Mouse (Mus musculus): Measurements from ENCODE around the gene Igsf8.

The Igsf8 gene

DNA sequence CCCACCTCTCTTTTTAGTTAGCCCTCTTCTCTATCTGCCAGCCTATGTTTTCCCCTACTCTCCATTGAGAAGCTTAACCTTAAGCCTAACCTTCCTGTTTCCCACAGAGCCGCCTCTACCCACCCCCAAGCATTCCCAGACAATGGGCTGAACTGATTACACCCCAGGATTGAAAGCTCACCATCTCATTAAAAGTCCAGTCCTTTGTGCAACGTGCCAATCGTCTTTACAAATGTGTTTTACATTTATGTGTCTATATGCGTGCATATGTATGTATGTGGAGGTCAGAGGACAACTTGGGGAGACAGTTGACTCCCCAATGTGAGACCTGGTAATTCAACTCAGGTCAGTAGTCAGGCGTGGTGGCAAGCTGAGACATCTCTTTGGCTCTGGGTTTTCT lies 61.9 kb downstream of the Igsf8 start:
- no peak for DNase-seq (ENCODE audit: low spot score)

DNA sequence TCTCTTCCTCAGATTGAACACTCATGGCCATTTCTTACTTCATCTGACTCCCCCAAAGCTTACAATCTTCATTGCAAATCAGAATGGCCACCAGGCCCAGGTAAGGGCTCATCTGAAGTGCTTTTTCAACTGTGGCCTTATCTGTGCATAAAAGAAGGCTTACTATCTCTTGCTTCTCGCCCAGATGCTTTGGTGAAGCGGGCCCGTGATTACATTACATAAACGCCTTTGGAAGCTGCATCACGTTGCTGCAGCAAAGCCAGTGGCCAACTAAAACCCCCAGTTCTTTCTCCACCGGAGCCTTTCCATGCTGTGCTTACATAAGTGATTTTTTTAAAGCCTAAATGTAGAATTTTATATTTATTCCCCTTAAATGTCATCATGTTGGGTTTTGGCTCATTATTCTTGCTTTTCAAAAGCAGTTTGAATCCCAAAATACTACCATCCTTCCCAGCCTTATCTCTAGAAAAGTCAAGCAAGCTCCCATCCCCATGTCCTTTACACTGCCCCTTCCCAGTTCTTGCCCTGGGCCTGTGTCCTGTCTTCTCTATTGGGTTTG lies 62.4 kb downstream of the Igsf8 start:
- no peak for DNase-seq (ENCODE audit: low spot score)

DNA sequence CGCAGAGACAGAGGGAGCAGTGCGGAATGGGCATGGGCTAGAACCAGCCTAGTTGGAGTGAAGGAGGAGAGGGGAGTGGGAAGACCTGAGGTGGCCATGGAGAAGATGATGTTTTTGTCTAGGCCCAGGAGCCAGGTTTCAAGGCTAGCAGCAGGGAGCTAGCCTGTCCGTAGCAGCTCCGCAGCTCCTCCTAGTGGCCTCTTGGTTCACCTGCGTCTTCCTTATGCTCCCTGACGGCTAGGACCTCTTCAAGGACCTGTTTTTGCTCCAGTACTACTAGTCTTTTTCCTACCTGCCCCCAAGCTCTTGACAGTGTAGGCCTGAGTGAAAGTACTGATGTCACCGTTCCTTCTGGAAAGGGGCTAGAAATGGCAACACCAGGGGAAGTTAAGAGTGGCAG lies 63.3 kb downstream of the Igsf8 start:
- DNase-seq (ENCODE audit: low spot score) = peak; percentile 81

DNA sequence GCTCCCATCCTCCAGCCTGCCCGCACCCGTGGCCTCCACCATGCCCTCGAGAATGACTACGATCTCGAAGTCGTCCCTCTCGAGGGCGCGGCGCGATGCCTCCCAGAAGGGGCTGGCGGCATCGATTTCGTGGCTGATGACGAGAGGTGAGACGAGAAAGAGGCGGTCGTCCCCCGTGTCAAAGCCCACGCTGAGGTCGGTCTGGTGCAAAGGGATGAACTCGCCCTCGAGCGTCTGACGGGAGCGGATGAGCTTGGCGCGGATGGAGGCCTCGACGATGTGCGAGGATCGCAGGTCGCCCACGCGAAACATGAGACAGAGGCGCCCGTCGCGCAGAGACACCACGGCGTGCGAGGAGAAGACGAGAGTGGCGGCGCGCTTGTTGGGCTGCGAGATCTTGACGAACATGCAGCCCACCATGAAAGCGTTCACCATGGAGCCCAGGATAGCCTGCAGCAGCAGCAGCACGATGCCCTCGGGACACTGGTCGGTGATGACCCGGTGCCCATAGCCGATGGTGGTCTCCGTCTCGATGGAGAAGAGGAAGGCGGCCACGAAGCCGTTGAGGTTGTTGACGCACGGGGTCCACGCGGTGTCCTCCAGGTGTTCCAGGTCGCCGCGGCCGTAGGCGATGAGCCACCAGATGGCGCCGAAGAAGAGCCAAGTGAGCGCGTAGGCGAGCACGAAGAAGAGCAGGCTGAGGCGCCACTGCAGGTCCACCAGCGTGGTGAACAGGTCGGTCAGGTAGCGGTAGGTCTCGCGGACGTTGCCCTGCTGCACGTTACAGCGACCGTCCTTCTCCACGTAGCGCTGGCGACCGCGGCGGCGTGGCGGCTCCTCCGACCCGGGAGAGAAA lies 64.5 kb downstream of the Igsf8 start:
- peak; percentile 73 for DNase-seq (ENCODE audit: low spot score)

DNA sequence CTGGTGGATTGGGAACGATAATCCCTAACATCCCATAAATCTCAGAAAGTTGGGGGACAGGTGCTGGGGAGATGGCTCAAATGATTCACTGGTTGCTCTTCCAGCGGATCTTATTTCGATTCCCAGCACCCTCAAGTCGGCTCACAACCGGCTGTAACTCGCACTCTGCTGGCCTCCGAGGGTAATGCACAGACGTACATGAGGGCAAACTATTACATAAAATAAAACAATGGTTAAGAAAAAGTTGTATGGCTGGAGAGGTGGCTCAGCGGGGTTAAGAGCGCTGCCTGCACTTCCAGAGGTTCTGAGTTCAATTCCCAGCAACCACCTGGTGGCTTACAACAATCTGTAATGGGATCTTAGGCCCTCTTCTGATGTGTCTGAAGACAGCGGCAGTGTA lies 65.2 kb downstream of the Igsf8 start:
- no peak for DNase-seq (ENCODE audit: low spot score)

DNA sequence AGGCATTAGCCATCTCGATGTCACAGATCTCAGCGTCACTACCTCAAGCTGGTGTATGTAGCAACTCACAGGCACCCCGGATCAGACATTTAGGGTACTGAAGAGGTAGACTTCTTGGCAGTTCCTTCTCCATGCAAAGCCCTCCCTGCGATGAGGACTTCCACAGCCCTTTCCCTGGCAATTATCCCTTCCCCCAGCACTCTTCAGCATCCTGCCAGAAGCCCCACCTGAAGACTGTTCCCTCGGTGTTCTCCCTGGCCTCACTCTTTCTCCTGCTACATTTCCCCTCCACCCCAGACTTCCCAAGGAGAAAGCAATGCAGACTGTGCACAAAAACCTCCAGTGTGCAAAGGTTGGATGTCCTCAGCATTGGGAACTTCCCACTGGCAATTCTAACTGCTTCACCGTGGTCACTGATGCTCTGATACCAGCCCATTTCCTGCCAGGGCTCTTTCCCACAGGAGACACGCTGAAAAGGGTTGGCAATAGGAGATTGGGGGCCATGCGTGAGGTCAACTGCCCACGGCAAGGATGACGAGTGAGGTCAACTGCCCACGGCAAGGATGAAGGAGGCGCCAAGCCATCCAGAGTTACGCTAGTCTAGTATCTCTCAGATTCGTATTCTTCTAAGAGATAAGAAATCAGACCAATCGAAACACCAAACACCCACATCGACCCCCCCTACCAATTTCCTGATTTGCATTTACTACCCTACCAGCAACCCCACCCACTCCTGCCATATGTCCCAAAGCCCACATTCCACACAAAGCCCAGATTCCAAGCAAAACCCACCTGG lies 66.0 kb downstream of the Igsf8 start:
- DNase-seq (ENCODE audit: low spot score) = no peak

DNA sequence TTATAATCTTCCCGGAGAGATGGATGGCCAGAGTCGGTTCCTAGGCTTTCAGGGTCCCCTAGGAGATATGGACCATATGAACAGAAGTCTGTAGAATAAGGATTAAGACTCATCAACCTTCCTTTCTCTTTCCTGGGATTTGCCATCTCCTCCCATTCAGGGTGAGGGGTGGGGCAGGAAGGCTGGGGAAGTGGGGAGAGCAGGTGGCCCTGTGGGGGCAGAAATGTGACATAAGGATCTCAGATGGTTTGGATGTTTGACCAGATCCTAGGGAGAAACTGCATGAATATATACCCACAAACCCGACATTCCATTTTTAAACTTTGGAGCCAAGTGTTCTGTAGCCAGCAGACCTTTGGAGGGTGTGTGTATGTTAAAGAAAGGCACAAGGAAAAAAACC lies 66.6 kb downstream of the Igsf8 start:
- DNase-seq (ENCODE audit: low spot score) = no peak

DNA sequence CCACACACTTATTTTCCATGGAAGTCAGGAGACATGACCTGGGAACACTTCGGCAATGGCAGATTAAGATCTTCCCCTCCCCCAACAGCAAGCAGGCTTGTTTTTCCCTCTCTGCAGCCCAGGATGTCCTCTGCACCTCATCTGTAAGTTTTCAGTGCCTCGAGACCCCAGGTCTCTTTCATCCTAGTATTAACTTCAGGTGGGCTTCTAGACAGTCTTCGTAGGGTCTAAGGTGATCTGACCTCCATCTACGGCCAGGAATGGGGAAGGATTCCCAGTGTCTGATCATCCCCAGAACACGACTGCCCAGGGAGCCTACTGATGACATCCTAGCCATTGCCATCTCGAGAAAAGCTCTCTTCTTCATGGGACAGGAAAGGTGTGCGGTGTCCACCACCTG lies 67.0 kb downstream of the Igsf8 start:
- DNase-seq (ENCODE audit: low spot score) = no peak

DNA sequence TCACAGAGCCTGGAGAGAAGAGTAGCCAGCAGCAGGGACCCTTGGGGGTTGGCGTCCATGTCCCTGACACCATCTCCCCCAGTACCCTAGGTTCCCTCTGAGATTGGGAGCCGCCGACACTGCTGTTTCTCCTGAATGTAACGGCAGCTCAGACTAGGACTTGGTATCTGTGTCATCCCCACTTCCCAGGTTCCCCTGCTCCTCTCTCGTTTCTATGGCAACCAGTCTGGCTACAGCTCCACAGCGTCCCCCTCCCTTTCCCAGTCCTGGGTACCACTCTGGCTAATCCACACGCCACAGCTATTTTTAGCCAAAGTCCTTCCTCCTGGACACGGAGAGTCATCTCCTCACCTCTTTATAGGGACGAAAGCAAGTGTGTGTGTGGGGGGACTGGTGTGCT lies 67.7 kb downstream of the Igsf8 start, which contains the start of gene Kcnj9:
Kcnj9 (minus strand) TSS at position 188 of the 400 bp plus-strand sequence.
- DNase-seq (ENCODE audit: low spot score) = peak; percentile 81

DNA sequence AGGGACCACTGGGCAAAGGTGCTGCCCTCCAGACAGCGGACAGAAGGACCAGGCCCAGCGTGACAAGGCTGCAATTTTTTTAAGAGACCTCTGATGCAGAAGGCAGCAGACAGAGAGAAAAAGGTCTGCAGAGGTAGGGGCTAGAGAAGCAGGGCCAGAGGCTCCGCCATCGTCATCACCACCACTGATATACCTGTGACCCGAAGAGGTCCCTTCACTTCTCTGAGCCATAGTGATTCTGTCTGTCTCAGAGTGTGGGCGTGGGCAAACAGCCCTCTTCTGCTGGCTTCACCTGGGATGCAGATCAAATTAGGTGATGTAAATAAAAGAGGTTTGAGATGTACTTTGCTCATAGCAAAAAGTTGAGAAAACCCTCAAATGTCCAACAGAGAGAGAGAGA lies 68.2 kb downstream of the Igsf8 start:
- no peak for DNase-seq (ENCODE audit: low spot score)

DNA sequence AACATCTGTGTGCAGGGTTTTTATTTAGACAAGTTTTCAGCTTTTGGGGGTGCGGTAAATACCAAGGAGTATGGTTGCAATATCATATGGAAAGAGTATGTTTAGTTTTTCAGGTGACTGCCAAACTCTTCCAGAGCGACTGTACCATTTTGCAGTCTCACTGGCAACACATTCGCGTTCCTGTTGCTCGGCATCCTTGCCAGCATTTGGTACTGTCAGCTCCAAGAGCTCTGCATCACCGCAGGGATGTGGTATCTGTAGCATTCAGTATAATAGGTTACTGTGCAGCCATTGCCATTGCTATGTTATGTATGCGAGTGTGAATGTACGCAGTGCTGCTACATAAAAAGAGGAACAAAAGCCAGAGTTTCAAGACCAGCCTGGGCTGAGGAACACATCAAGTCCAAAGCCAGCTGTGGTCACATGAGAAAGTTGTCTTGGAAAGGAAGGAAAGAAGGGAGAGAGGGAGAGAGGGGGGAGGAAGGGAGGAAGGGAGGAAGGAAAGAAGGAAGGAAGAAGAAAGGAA lies 70.0 kb downstream of the Igsf8 start:
- DNase-seq (ENCODE audit: low spot score) = no peak

DNA sequence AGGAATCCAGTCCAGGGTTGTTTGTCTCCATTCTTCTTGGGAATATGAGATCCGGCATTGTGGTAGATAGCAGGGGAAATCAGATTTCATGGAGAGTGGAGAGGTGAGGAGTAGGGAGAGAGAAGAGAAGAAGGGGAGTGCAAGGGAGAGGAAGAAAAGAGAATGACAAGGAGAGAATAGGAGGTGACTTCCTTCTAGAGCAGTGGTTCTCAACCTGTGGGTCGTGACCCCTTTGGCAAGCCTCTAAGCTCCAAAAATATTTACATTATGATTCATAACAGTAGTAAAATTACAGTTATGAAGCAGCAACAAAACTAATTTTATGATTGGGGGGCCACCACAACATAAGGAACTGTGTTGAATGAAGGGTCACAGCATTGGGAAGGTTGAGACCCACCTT lies 71.5 kb downstream of the Igsf8 start:
- DNase-seq (ENCODE audit: low spot score) = no peak

DNA sequence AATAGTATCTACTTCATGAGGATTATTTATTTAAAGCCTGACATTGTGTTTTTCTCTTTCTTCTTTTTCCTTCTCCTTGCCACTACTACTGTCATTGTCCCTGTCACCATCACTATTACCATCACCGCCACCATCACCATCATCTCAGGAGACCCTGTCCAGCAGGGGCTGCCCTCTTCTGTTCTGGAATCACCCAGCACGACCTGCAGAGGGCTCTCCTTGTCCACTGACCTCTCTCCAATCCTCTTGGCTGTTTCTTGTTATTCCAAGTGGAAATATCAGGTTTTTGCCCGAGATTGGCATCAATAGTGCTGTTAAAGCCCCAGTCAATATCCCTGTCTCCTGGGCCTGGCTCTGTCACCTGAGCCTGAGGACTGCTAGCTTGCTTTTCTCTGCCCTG lies 72.1 kb downstream of the Igsf8 start:
- no peak for DNase-seq (ENCODE audit: low spot score)

DNA sequence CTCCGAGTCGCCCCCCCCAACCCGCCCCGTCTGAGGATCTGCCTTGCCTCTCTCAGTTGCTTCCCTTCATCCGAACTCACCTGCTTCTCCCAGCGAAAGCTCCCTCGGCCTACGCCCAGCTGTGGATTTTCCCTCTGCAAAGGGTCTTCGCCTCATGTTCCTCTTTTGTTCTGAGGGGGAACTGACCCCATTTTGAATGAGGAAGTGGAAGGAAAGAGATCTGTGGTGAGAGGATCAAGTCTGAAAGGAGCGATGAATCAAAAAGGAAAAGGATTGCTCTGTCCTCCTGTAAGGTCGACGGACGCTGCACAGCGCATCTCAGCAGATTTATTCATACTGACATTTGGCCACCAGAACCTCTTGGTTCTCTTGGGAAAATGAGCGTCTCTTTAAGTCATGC lies 74.4 kb downstream of the Igsf8 start:
- no peak for DNase-seq (ENCODE audit: low spot score)

DNA sequence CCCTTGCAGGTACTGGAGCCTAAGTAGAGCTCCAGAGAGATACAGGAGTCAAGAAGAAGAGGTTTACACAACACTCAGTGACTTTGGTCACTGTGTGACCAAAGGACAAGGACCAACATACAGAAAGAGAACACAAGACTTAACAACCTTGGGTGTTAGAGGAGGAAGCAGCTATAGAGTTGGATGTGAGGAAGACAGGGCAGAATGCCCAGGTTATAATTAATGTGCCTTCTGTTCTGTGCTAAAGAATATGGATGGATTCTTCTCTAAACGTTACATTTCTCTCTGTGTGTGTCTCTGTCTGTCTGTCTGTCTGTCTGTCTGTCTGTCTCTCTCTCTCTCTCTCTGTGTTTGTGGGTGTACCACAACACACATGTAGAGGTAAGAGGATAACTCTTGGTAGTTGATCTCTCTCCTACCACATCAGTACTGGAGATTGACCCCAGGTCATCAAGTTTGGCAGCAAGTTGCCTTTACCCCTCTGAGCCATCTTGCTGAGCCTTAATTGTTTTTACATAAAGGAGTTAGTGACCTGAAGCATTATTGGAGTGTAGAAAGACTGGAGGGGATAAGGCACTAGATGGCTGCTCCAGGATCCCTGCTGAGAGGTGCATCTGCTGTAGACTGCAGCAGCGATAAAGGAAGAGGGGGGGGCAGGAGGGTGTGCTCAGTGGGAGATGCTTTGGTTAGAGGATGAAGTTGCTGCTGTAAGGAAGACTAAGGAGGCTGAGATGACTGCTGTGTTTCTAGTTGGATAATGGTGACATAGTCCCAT lies 76.2 kb downstream of the Igsf8 start:
- DNase-seq (ENCODE audit: low spot score) = no peak

DNA sequence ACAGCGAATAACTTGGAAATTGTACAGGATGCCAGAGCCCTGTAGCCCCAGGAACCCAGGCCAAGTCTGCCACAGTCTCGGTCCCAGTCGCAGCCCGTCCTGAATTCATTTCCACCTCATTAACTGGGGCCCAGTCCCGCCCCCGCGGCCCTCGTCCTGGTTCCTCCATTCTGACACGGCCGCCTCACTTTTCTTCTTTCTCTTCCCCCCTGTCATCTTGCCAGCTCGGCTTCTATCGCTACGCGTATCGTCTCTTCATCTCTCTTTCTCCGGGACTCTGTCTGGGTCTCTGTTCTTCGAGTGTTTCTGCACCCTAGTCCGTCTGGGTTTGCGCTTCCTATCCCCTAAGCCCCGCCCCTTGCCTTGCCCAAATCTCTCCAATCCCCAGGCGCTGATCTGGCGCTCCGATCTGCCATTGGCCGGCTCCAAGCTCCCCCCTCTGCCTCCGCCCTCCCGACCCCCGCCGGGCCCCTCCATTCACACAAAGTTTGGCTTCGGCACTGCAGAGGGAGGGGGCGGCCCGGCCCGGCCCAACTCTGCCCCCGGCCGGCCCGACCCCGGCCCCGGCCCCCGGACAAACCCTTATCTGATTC lies 79.4 kb downstream of the Igsf8 start, which contains the start of gene Kcnj10:
Kcnj10 (plus strand) TSS at position 482 of the 593 bp plus-strand sequence.
- peak; percentile 87 for DNase-seq (ENCODE audit: low spot score)

DNA sequence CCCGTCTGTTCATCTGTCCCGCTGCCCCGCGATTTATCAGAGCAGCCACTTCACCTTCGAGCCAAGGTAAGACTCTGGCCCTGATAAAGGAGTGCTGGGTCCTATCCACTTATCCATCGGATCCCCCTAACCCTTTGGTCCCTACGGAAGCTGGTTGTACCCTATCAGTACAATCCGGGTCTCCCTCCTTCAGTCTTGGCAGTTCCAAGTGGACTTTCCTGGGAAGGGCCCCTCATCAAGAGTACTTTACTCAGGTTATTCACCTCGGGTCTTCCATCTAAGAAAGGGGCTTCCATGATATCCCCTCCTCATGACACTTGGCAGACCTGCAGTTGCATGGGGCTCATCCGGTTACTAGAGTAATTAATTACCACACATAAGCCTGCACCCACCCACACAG lies 79.9 kb downstream of the Igsf8 start:
- peak; percentile 12 for DNase-seq (ENCODE audit: low spot score)

DNA sequence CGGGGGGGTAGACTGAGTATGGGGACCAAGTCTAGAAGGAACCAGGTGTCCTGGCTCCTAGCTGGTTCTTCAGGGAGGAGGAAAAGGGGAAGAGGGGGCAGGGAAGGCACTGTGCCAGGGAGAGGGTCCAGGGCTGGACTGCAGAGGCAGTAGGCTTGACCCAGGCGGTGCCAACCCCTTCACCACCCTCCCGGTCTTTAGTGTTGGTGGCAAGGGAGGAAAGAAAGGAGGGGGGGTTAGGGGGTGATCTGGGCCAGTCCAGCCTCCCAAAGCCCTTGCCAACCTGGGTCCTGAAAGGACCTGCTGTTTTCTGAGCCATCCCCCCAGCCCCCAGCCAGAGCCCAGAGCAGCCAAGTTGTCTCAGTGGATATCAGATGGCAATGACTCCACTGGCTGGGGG lies 81.3 kb downstream of the Igsf8 start:
- peak; percentile 78 for DNase-seq (ENCODE audit: low spot score)

DNA sequence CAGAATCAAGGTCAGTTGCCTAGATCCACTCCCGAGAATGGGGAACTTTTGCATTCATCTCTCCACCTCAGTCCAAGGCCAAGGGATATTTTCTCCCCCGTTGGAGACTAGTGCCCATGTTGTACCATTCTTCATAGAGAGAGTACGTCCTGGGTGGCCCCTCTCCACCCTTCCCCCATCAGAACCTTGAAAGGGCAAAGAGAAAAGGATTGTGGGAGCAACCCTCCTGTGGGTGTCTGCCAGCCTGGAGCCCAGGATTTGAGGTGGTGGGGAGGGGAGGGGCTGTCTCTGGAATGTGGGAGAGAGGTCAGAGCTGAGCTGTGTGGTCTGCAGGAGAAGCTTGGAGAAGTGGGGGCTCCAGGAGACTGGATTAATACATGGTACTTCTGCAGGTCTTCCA lies 82.5 kb downstream of the Igsf8 start:
- DNase-seq (ENCODE audit: low spot score) = no peak

DNA sequence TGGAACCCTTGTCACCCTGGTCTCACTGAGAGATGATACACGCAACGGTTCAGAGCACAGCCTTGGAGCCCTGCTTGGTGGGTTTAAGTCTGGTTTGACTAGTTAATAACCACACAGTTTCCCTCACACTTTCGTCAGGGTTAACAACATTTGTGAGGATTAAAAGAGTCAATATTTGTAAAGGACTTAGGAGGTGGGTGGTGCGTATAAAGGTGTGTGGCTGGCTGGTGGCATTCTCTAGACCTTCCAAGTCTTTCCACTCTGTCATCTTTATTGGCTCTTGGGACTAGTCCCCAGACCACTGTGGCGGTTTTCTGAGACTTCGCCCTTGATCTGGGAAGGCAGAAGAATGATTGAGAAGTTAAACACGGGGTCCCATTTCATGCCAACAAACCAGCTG lies 83.4 kb downstream of the Igsf8 start:
- DNase-seq (ENCODE audit: low spot score) = no peak

DNA sequence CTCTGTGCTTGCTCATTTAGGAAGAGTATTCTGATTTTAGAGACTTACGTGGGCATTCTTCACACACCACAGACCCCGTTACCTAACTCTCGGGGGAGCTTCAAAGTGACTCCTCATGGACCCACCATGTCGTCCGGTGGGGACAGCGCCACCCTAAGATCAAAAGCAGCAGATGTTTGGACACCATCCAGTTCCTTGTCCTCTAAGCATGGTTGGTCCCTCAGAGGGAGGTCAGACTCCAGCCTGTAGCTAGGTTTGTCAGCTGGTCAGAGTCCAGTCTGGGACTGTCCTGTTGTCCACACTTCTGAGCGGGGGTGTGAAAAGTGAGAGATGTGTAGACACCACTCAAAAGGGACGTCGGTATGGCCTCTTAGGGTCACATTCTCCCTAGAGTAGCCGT lies 85.3 kb downstream of the Igsf8 start:
- DNase-seq (ENCODE audit: low spot score) = no peak

DNA sequence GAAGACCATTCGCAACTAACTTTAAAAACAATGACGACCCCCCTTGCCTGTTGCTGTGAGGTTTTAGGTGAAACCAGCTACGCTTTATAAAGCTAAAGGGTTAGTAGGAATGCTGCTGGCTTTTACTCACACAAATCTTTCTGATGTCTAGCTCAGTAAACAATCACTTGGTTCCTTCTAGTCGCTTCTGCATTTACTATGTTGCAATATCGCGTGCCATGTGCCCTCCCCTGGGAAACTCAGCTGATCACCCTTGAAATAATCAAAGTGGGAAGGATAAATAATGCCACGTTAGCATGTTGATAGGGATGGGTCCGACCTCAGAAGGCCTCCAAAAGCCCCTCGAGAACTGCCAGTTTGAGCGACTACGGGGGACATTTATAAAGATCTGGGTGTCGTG lies 85.9 kb downstream of the Igsf8 start:
- no peak for DNase-seq (ENCODE audit: low spot score)

Data from layer of hippocampus, adult 11-12 months (tissue).